19 mouse cellular contexts compared by ENCODE assay signal in genomic region chr1:177562589-177562912, GRCm38 (mm10).
A peak's percentile ranks its signal among the peaks of the same experiment; 100 is the strongest.
DNase-seq lines count a peak whose midpoint lies in the region; ATAC-seq and TF ChIP-seq lines count a peak whose summit lies in the region.
"Had no signal": no experiment of that assay in that cellular context is flagged by ENCODE, and none has a peak within 500 bp of the region (broad histone marks: within the 10 kb centered on the region; RNA-seq: fewer than 3 reads in every experiment).

No protein-coding gene starts in this region.

- no peak for DNase-seq in hindbrain, embryonic 10.5 days (ENCODE audit: low spot score)
- DNase-seq in hindbrain, embryonic 11.5 days (ENCODE audit: low spot score) = no peak
- no peak for DNase-seq in midbrain, embryonic 10.5 days (ENCODE audit: low spot score)
- no peak for DNase-seq in midbrain, postnatal 0 days (ENCODE audit: low spot score)
- no peak for DNase-seq in gastrocnemius, adult 8-10 months (ENCODE audit: low spot score in 2 of 2)
- DNase-seq in retina, postnatal 1 day = no peak
- no peak for DNase-seq in urinary bladder, postnatal 14 days (ENCODE audit: low spot score)
- DNase-seq: cerebellum, adult 9-10 months; gastrocnemius, postnatal 25 days; heart, adult 2 months; heart, postnatal 10 days; kidney, adult 8-10 months; kidney, postnatal 14 days; layer of hippocampus, postnatal 36 days; right cerebral cortex, adult 18-20 months had no signal

- peak overlapping the region; percentile 9; the same call in 1 of the 2 replicates for H3K4me2 ChIP-seq in hindbrain, embryonic 11.5 days (replicated peaks; ENCODE audit: low read depth, low read length)
- H3K4me2 ChIP-seq in midbrain, postnatal 0 days (ENCODE audit: low read depth, low read length, poor library complexity, severe bottlenecking) = peak overlapping the region; percentile 28
- H3K4me2 ChIP-seq: embryonic facial prominence, embryonic 13.5 days; lung, embryonic 15.5 days had no signal

- H3K27ac ChIP-seq in hindbrain, embryonic 10.5 days = peak overlapping the region; percentile 79; the same call in 1 of the 2 replicates
- H3K27ac ChIP-seq in hindbrain, embryonic 11.5 days (ENCODE audit: low read depth, low read length) = no peak overlapping the region; the same call in 1 of the 2 replicates
- H3K27ac ChIP-seq in midbrain, embryonic 10.5 days (replicated peaks) = peak overlapping the region; percentile 55
- H3K27ac ChIP-seq in midbrain, postnatal 0 days (ENCODE audit: low read depth, low read length) = no peak overlapping the region
- H3K27ac ChIP-seq: embryonic facial prominence, embryonic 13.5 days; heart, adult 2 months; layer of hippocampus, adult 2 months; liver, embryonic 14.5 days; lung, embryonic 15.5 days had no signal

- no peaks in the 10 kb centered on the region for H3K36me3 ChIP-seq in hindbrain, embryonic 10.5 days
- H3K36me3 ChIP-seq in hindbrain, embryonic 11.5 days (ENCODE audit: control insufficient read depth, insufficient read depth, low read length) = no peaks in the 10 kb centered on the region
- H3K36me3 ChIP-seq in midbrain, embryonic 10.5 days = no peaks in the 10 kb centered on the region
- no peaks in the 10 kb centered on the region for H3K36me3 ChIP-seq in midbrain, postnatal 0 days (ENCODE audit: insufficient read depth, low read length)
- H3K36me3 ChIP-seq: embryonic facial prominence, embryonic 13.5 days; lung, embryonic 15.5 days had no signal

- peak overlapping the region; percentile 23; the same call in 1 of the 2 replicates for H3K4me3 ChIP-seq in hindbrain, embryonic 10.5 days
- no peak overlapping the region for H3K4me3 ChIP-seq in hindbrain, embryonic 11.5 days (ENCODE audit: low read depth, low read length)
- H3K4me3 ChIP-seq in midbrain, embryonic 10.5 days = no peak overlapping the region
- H3K4me3 ChIP-seq in midbrain, postnatal 0 days (ENCODE audit: low read depth, low read length) = no peak overlapping the region
- H3K4me3 ChIP-seq: embryonic facial prominence, embryonic 13.5 days; heart, adult 2 months; layer of hippocampus, adult 2 months; lung, embryonic 15.5 days had no signal

- WGBS in hindbrain, embryonic 10.5 days = 28% methylated on average over 5 of the region's 5 CpGs
- WGBS in hindbrain, embryonic 11.5 days = 34% methylated on average over 5 of the region's 5 CpGs
- WGBS in midbrain, embryonic 10.5 days = 42% methylated on average over 5 of the region's 5 CpGs
- WGBS in midbrain, postnatal 0 days = 27% methylated on average over 5 of the region's 5 CpGs

- no peak overlapping the region for H3K9ac ChIP-seq in hindbrain, embryonic 11.5 days (ENCODE audit: low read depth, low read length)
- no peak overlapping the region for H3K9ac ChIP-seq in midbrain, postnatal 0 days (replicated peaks; ENCODE audit: low read length, poor library complexity, severe bottlenecking)
- H3K9ac ChIP-seq: embryonic facial prominence, embryonic 13.5 days; liver, embryonic 14.5 days; lung, embryonic 15.5 days had no signal

- no peak; the same call in 1 of the 2 replicates for ATAC-seq in hindbrain, embryonic 11.5 days (ENCODE audit: low FRiP score)
- no peak for ATAC-seq in midbrain, postnatal 0 days (ENCODE audit: low FRiP score)

- H3K4me1 ChIP-seq in hindbrain, embryonic 10.5 days (replicated peaks) = peaks cover 37% of the 10 kb centered on the region
- H3K4me1 ChIP-seq in hindbrain, embryonic 11.5 days (replicated peaks; ENCODE audit: control insufficient read depth, insufficient read depth, low read length) = peaks cover 11% of the 10 kb centered on the region; the same call in 1 of the 2 replicates
- H3K4me1 ChIP-seq in midbrain, embryonic 10.5 days = peaks cover 36% of the 10 kb centered on the region
- no peaks in the 10 kb centered on the region for H3K4me1 ChIP-seq in midbrain, postnatal 0 days (ENCODE audit: insufficient read depth, low read length)
- H3K4me1 ChIP-seq: lung, embryonic 15.5 days had no signal

- H3K27me3 ChIP-seq in hindbrain, embryonic 10.5 days (ENCODE audit: insufficient read depth, poor library complexity, severe bottlenecking) = peaks cover 21% of the 10 kb centered on the region; the same call in 1 of the 2 replicates
- peaks cover 2% of the 10 kb centered on the region; the same call in 1 of the 2 replicates for H3K27me3 ChIP-seq in hindbrain, embryonic 11.5 days (ENCODE audit: control insufficient read depth, insufficient read depth, low read length)
- H3K27me3 ChIP-seq in midbrain, embryonic 10.5 days (ENCODE audit: low read depth, poor library complexity, severe bottlenecking) = peaks cover 20% of the 10 kb centered on the region
- H3K27me3 ChIP-seq in midbrain, postnatal 0 days (ENCODE audit: insufficient read depth, low read length) = no peaks in the 10 kb centered on the region
- H3K27me3 ChIP-seq: embryonic facial prominence, embryonic 13.5 days; lung, embryonic 15.5 days had no signal

- H3K9me3 ChIP-seq in hindbrain, embryonic 10.5 days = no peaks in the 10 kb centered on the region
- no peaks in the 10 kb centered on the region for H3K9me3 ChIP-seq in hindbrain, embryonic 11.5 days (ENCODE audit: control insufficient read depth, low read length)
- no peaks in the 10 kb centered on the region for H3K9me3 ChIP-seq in midbrain, embryonic 10.5 days (replicated peaks)
- no peaks in the 10 kb centered on the region for H3K9me3 ChIP-seq in midbrain, postnatal 0 days (ENCODE audit: low read length)
- H3K9me3 ChIP-seq: embryonic facial prominence, embryonic 13.5 days; lung, embryonic 15.5 days had no signal

- no peak for TF ChIP-seq CTCF in midbrain, postnatal 0 days (IDR thresholded peaks at IDR 0.05)

Comparison
In these comparisons a context has a peak if more than half of its experiments do, and no peak if none do; other contexts are left out.
1. H3K27ac ChIP-seq: peak in hindbrain, embryonic 10.5 days (single experiment) and midbrain, embryonic 10.5 days (single experiment); none in hindbrain, embryonic 11.5 days (single experiment) and midbrain, postnatal 0 days (single experiment).